In genomic region chr5:51567659-51568058, GRCm38 (mm10) we compare ENCODE assay signal across 8 mouse cellular contexts. TPM values are rescaled to one million over a fixed set of nuclear protein-coding genes. Genes with fewer than 3 reads are reported as not detected.
DNase-seq lines count a peak whose midpoint lies in the region; ATAC-seq lines count a peak whose summit lies in the region.

Gene Ppargc1a (minus strand): TSS chr5:51567726.

- H3K4me1 ChIP-seq in forebrain, embryonic 12.5 days, result peaks cover 12% of the 10 kb centered on the region
- H3K4me1 ChIP-seq in forebrain, embryonic 15.5 days, result peaks cover 11% of the 10 kb centered on the region
- H3K4me1 ChIP-seq in neural tube, embryonic 11.5 days (ENCODE audit: control insufficient read depth, insufficient read depth, low read length), result no peaks in the 10 kb centered on the region; the same call in 1 of the 2 replicates
- H3K4me1 ChIP-seq in stomach, embryonic 16.5 days (ENCODE audit: control insufficient read depth, insufficient read depth, low read length), result 0 out of 2 replicates have a peak, but pooled peaks cover 4% of the 10 kb centered on the region

- 59% methylated on average over 6 of the region's 6 CpGs for WGBS in forebrain, embryonic 12.5 days
- WGBS in forebrain, embryonic 15.5 days, result 48% methylated on average over 6 of the region's 6 CpGs
- WGBS in neural tube, embryonic 11.5 days, result 52% methylated on average over 6 of the region's 6 CpGs
- WGBS in stomach, embryonic 16.5 days, result 28% methylated on average over 6 of the region's 6 CpGs

- H3K27ac ChIP-seq in forebrain, embryonic 12.5 days, result no peak within 1 kb of the TSS
- no peak within 1 kb of the TSS for H3K27ac ChIP-seq in forebrain, embryonic 15.5 days (replicated peaks)
- no peak within 1 kb of the TSS for H3K27ac ChIP-seq in neural tube, embryonic 11.5 days (ENCODE audit: low read depth, low read length)
- H3K27ac ChIP-seq in stomach, embryonic 16.5 days (ENCODE audit: low read length), result peak within 1 kb of the TSS; percentile 36; the same call in 1 of the 2 replicates

- peak within 1 kb of the TSS; percentile 13; the same call in 1 of the 2 replicates for H3K4me2 ChIP-seq in forebrain, embryonic 12.5 days
- no peak within 1 kb of the TSS for H3K4me2 ChIP-seq in forebrain, embryonic 15.5 days (replicated peaks)
- H3K4me2 ChIP-seq in neural tube, embryonic 11.5 days (ENCODE audit: low read depth), result no peak within 1 kb of the TSS
- H3K4me2 ChIP-seq in stomach, embryonic 16.5 days (ENCODE audit: low read depth, low read length), result peak within 1 kb of the TSS; percentile 16; the same call in 1 of the 2 replicates

- H3K9me3 ChIP-seq in forebrain, embryonic 12.5 days, result no peaks in the 10 kb centered on the region
- H3K9me3 ChIP-seq in forebrain, embryonic 15.5 days, result no peaks in the 10 kb centered on the region
- H3K9me3 ChIP-seq in neural tube, embryonic 11.5 days (ENCODE audit: control insufficient read depth, low read length), result no peaks in the 10 kb centered on the region
- no peaks in the 10 kb centered on the region for H3K9me3 ChIP-seq in stomach, embryonic 16.5 days (replicated peaks; ENCODE audit: control insufficient read depth, low read length)

- H3K27me3 ChIP-seq in forebrain, embryonic 12.5 days, result no peaks in the 10 kb centered on the region
- no peaks in the 10 kb centered on the region for H3K27me3 ChIP-seq in forebrain, embryonic 15.5 days
- no peaks in the 10 kb centered on the region for H3K27me3 ChIP-seq in neural tube, embryonic 11.5 days (ENCODE audit: control insufficient read depth, insufficient read depth, low read length)
- no peaks in the 10 kb centered on the region for H3K27me3 ChIP-seq in stomach, embryonic 16.5 days (ENCODE audit: control insufficient read depth, insufficient read depth, low read length)

- no peaks in the 10 kb centered on the region for H3K36me3 ChIP-seq in forebrain, embryonic 12.5 days (replicated peaks)
- H3K36me3 ChIP-seq in forebrain, embryonic 15.5 days, result no peaks in the 10 kb centered on the region
- no peaks in the 10 kb centered on the region for H3K36me3 ChIP-seq in neural tube, embryonic 11.5 days (ENCODE audit: control insufficient read depth, insufficient read depth, low read length)
- H3K36me3 ChIP-seq in stomach, embryonic 16.5 days (ENCODE audit: control insufficient read depth, insufficient read depth, low read length), result no peaks in the 10 kb centered on the region

- ATAC-seq in forebrain, embryonic 12.5 days (ENCODE audit: low FRiP score), result no peak
- no peak for ATAC-seq in forebrain, embryonic 15.5 days (replicated peaks)
- peak; percentile 31 for ATAC-seq in neural tube, embryonic 11.5 days (ENCODE audit: insufficient read depth, low FRiP score, low TSS enrichment)
- ATAC-seq in stomach, embryonic 16.5 days (ENCODE audit: insufficient read depth, low FRiP score), result peak; percentile 71

- H3K9ac ChIP-seq in forebrain, embryonic 12.5 days, result no peak within 1 kb of the TSS
- H3K9ac ChIP-seq in forebrain, embryonic 15.5 days (replicated peaks), result no peak within 1 kb of the TSS
- H3K9ac ChIP-seq in neural tube, embryonic 11.5 days (ENCODE audit: low read length), result no peak within 1 kb of the TSS
- H3K9ac ChIP-seq in stomach, embryonic 16.5 days (ENCODE audit: low read length), result no peak within 1 kb of the TSS

- no peak within 1 kb of the TSS for H3K4me3 ChIP-seq in forebrain, embryonic 12.5 days (replicated peaks)
- no peak within 1 kb of the TSS for H3K4me3 ChIP-seq in forebrain, embryonic 15.5 days
- H3K4me3 ChIP-seq in neural tube, embryonic 11.5 days (ENCODE audit: low read depth, low read length), result no peak within 1 kb of the TSS
- H3K4me3 ChIP-seq in stomach, embryonic 16.5 days (replicated peaks; ENCODE audit: low read length), result no peak within 1 kb of the TSS

- DNase-seq in neural tube, embryonic 11.5 days (ENCODE audit: low spot score), result no peak
- no peak for DNase-seq in neural tube, embryonic 10.5 days (ENCODE audit: extremely low spot score, low spot score)
- no peak for DNase-seq in left cerebral cortex, adult 8-10 months (ENCODE audit: low spot score in 2 of 2)
- no peak for DNase-seq in urinary bladder, adult 2 months (ENCODE audit: low spot score)
- DNase-seq in spleen, postnatal 10 days (ENCODE audit: low spot score in 2 of 2), result no peak

RNA-seq across cellular contexts. Expression of gene Ppargc1a, which starts in this region (rescaled TPM):
- polyA plus RNA-seq in forebrain, embryonic 12.5 days (2016; fragmentation: Nextera tagmentation; extraction: Ambion mirVana), result 4.5 and 5.5 TPM in 2 replicates
- polyA plus RNA-seq in forebrain, embryonic 15.5 days (2015; fragmentation: Nextera tagmentation; extraction: Ambion mirVana), result 7.2 and 7.9 TPM in 2 replicates
- polyA plus RNA-seq in neural tube, embryonic 11.5 days (2014; fragmentation: Nextera tagmentation; extraction: Ambion mirVana), result 2.3 and 3.1 TPM in 2 replicates
- 10 to 100 TPM; 48.9 to 61.7 (median 54.2) TPM for total RNA-seq in left cerebral cortex, adult 8-10 months (2022)
- 6.1 and 6.7 TPM in 2 replicates for polyA plus RNA-seq in stomach, embryonic 16.5 days (2015; fragmentation: Nextera tagmentation; extraction: Ambion mirVana)
- 2.4 and 2.6 TPM in 2 replicates for polyA plus RNA-seq in urinary bladder, adult 2 months (2012; rRNA removed)

Comparison
In these comparisons a context has a peak if more than half of its experiments do, and no peak if none do; other contexts are left out.
1. H3K4me2 ChIP-seq: peak in forebrain, embryonic 12.5 days (single experiment) and stomach, embryonic 16.5 days (single experiment); none in forebrain, embryonic 15.5 days (single experiment) and neural tube, embryonic 11.5 days (single experiment).
2. ATAC-seq: peak in neural tube, embryonic 11.5 days (single experiment) and stomach, embryonic 16.5 days (single experiment); none in forebrain, embryonic 12.5 days (single experiment) and forebrain, embryonic 15.5 days (single experiment).